Mouse (Mus musculus): ENCODE results near the gene Washc4. TPM values are rescaled to one million over a fixed set of nuclear protein-coding genes. Genes with fewer than 3 reads are reported as not detected.

Gene Washc4
- polyA plus RNA-seq, 1 experiment from 2014 or later, result 36.5 TPM

GRCm38 (mm10) chr10:83645716-83645990 lies 102.1 kb downstream of the Washc4 start:
- H3K27ac ChIP-seq (ENCODE audit: low read depth, low read length), result no peak overlapping the region
- H3K9me3 ChIP-seq (ENCODE audit: control insufficient read depth, low read length), result no peaks in the 10 kb centered on the region
- no peak overlapping the region for H3K4me2 ChIP-seq (ENCODE audit: low read depth, low read length, severe bottlenecking)
- no peaks in the 10 kb centered on the region for H3K36me3 ChIP-seq (ENCODE audit: control insufficient read depth, insufficient read depth, low read length)
- H3K4me1 ChIP-seq (replicated peaks; ENCODE audit: control insufficient read depth, insufficient read depth, low read length), result no peaks in the 10 kb centered on the region; the same call in 1 of the 2 replicates
- ATAC-seq (replicated peaks; ENCODE audit: low FRiP score) (no peak), DNase-seq (ENCODE audit: low spot score) (no peak)
- no peaks in the 10 kb centered on the region for H3K27me3 ChIP-seq (ENCODE audit: control insufficient read depth, insufficient read depth, low read length)
- H3K9ac ChIP-seq (ENCODE audit: low read length), result no peak overlapping the region
- H3K4me3 ChIP-seq (ENCODE audit: low read depth, low read length), result no peak overlapping the region
- 91% methylated on average over 3 of the region's 3 CpGs for WGBS

Other genes with a start within 250 kb of the Washc4 start
- gene Slc41a2, start 205.9 kb upstream of the Washc4 start, polyA plus RNA-seq (2014; fragmentation: Nextera tagmentation; extraction: Ambion mirVana), result 0.56 and 1.2 TPM in 2 replicates
- gene D10Wsu102e, start 183.5 kb upstream of the Washc4 start, polyA plus RNA-seq (2014; fragmentation: Nextera tagmentation; extraction: Ambion mirVana), result 1.4 and 1.6 TPM in 2 replicates
- gene Aldh1l2, start 9.6 kb upstream of the Washc4 start, polyA plus RNA-seq (2014; fragmentation: Nextera tagmentation; extraction: Ambion mirVana), result 6.1 and 7.1 TPM in 2 replicates
- gene Appl2, start 105.0 kb downstream of the Washc4 start, polyA plus RNA-seq (2014; fragmentation: Nextera tagmentation; extraction: Ambion mirVana), result 41.1 and 42.0 TPM in 2 replicates
- gene 1500009L16Rik, start 179.1 kb downstream of the Washc4 start, polyA plus RNA-seq (2014; fragmentation: Nextera tagmentation; extraction: Ambion mirVana), result 43.2 and 44.0 TPM in 2 replicates

All from forebrain, embryonic 11.5 days (tissue).